Mouse (Mus musculus): ENCODE data around the gene Syn3.

DNA sequence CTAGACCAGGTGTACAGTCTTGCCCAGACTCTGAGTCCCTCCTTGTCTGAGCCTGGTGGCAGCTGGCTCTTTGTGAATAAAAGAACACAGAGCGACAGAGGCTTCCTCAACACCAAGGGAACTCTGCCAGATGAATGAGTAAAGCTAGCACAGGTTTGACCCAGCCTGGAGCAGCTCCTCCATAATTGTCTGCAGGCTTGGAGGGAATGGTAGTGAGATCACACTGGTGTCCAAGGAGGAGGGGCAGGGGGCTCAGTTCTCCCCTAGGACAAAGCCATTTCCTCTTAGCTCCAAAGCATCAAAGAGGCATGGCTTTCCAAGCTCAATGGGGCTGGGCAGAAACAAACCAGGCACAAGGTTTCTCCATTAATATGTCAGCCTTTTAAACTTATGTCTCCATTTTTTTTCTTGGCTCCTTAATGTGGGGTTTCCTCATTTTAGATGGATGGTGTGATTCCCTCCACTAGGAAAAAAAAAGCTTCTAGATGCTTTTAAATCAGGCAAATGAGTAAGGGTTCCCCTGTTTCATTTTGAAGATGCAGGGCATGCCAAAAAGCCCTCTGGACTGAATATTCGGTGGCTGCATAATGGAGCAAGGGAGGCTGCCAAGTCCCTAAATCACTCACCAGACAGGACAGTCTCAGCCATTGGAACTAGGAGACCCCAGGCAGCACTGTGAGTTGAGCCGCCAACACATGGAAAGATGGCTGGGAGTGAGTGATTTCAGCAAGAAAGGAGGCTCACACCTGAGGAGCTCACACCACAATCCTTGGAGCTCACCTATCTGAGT lies 349.5 kb downstream of the Syn3 start:
- TF ChIP-seq CTCF (IDR thresholded peaks at IDR 0.05; ENCODE audit: borderline replicate concordance, extremely low read depth, insufficient read depth, insufficient read length) (no peak), POLR2A (IDR thresholded peaks at IDR 0.05; ENCODE audit: borderline replicate concordance, extremely low read depth, insufficient read depth, insufficient read length, poor library complexity, severe bottlenecking) (no peak)
